Mouse (Mus musculus): ENCODE measurements around the gene Gm10310. TPM values are rescaled to one million over a fixed set of nuclear protein-coding genes. Genes with fewer than 3 reads are reported as not detected.

The Gm10310 gene
- polyA plus RNA-seq, 1 experiment from 2014 or later = not detected

Other genes starting within 250 kb of the Gm10310 start
- gene Olfr806, start 243.1 kb downstream of the Gm10310 start, polyA plus RNA-seq (2015; fragmentation: Nextera tagmentation; extraction: Ambion mirVana) = not detected in 2 replicates
- not detected in 2 replicates for gene Olfr807, start 227.3 kb downstream of the Gm10310 start, polyA plus RNA-seq (2015; fragmentation: Nextera tagmentation; extraction: Ambion mirVana)
- not detected in 2 replicates for gene Olfr808, start 219.6 kb downstream of the Gm10310 start, polyA plus RNA-seq (2015; fragmentation: Nextera tagmentation; extraction: Ambion mirVana)
- gene Olfr809, start 210.4 kb downstream of the Gm10310 start, polyA plus RNA-seq (2015; fragmentation: Nextera tagmentation; extraction: Ambion mirVana) = not detected in 2 replicates
- gene Olfr810, start 190.1 kb downstream of the Gm10310 start, polyA plus RNA-seq (2015; fragmentation: Nextera tagmentation; extraction: Ambion mirVana) = not detected in 2 replicates
- gene Olfr811, start 180.7 kb downstream of the Gm10310 start, polyA plus RNA-seq (2015; fragmentation: Nextera tagmentation; extraction: Ambion mirVana) = not detected in 2 replicates
- gene Olfr812, start 139.0 kb downstream of the Gm10310 start, polyA plus RNA-seq (2015; fragmentation: Nextera tagmentation; extraction: Ambion mirVana) = not detected in 2 replicates
- not detected in 2 replicates for gene Olfr813, start 129.7 kb downstream of the Gm10310 start, polyA plus RNA-seq (2015; fragmentation: Nextera tagmentation; extraction: Ambion mirVana)
- not detected in 2 replicates for gene Olfr814, start 105.2 kb downstream of the Gm10310 start, polyA plus RNA-seq (2015; fragmentation: Nextera tagmentation; extraction: Ambion mirVana)
- not detected in 2 replicates for gene Olfr815, start 79.2 kb downstream of the Gm10310 start, polyA plus RNA-seq (2015; fragmentation: Nextera tagmentation; extraction: Ambion mirVana)
- not detected in 2 replicates for gene Olfr816, start 69.5 kb downstream of the Gm10310 start, polyA plus RNA-seq (2015; fragmentation: Nextera tagmentation; extraction: Ambion mirVana)
- gene Olfr818, start 36.0 kb downstream of the Gm10310 start, polyA plus RNA-seq (2015; fragmentation: Nextera tagmentation; extraction: Ambion mirVana) = not detected in 2 replicates
- not detected in 2 replicates for gene Olfr819, start 17.8 kb downstream of the Gm10310 start, polyA plus RNA-seq (2015; fragmentation: Nextera tagmentation; extraction: Ambion mirVana)
- gene Olfr247, start 8.9 kb downstream of the Gm10310 start, polyA plus RNA-seq (2015; fragmentation: Nextera tagmentation; extraction: Ambion mirVana) = not detected in 2 replicates
- not detected in 2 replicates for gene Olfr820, start 27.6 kb upstream of the Gm10310 start, polyA plus RNA-seq (2015; fragmentation: Nextera tagmentation; extraction: Ambion mirVana)
- gene Olfr821, start 45.3 kb upstream of the Gm10310 start, polyA plus RNA-seq (2015; fragmentation: Nextera tagmentation; extraction: Ambion mirVana) = not detected in 2 replicates
- gene Olfr822, start 86.1 kb upstream of the Gm10310 start, polyA plus RNA-seq (2015; fragmentation: Nextera tagmentation; extraction: Ambion mirVana) = not detected in 2 replicates
- not detected in 2 replicates for gene Olfr823, start 130.3 kb upstream of the Gm10310 start, polyA plus RNA-seq (2015; fragmentation: Nextera tagmentation; extraction: Ambion mirVana)
- not detected in 2 replicates for gene Olfr824, start 144.9 kb upstream of the Gm10310 start, polyA plus RNA-seq (2015; fragmentation: Nextera tagmentation; extraction: Ambion mirVana)
- not detected in 2 replicates for gene Olfr825, start 181.7 kb upstream of the Gm10310 start, polyA plus RNA-seq (2015; fragmentation: Nextera tagmentation; extraction: Ambion mirVana)
- gene Olfr826, start 199.1 kb upstream of the Gm10310 start, polyA plus RNA-seq (2015; fragmentation: Nextera tagmentation; extraction: Ambion mirVana) = not detected in 2 replicates
- not detected in 2 replicates for gene Olfr827, start 229.3 kb upstream of the Gm10310 start, polyA plus RNA-seq (2015; fragmentation: Nextera tagmentation; extraction: Ambion mirVana)